Mouse (Mus musculus): Measurements from ENCODE around the gene Htatip2. TPM values are rescaled to one million over a fixed set of nuclear protein-coding genes. Genes with fewer than 3 reads are reported as not detected.

Htatip2 gene
- total RNA-seq, 2 experiments from 2014 or later = 12.2 to 15.5 TPM

DNA sequence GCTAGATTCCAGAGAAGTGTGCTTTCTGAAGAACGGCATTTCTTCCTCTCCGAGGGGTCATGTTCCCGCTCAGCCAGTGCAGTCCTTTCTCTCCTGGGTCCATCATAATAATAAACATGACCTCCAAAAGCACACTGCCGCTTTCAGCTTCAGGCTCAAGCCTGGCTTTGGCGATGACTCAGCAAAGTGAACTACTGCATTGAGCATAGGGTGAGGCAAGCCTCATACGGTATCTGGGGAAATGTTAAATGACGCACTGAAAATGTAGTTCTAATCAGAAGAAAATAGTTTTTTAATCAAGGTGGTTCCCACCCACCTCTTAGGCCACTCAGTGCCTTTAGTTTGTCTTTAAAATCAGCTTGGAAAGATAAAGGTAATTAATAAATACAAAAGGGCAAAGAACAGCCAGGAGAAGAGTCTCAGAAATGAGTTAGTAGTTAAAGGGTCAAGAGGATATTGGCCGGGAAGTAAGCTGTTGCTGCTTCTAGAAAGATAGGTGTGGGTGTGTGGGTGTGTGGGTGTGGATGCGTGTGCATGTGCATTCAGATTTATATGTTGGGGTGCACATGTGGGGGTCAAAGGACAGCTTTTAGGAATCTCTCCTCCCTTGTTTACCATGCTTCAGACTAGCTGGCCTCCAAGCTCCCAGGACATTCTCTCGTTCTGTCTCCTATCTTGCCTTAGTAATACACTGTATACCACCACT lies 5.2 kb downstream of the Htatip2 start:
- intact Hi-C loops (cut with DNase I) = no loop called here
- Histone ChIP-seq H3K4me3 (no peak overlapping the region), H3K27ac (no peak overlapping the region; the same call in 1 of the 2 replicates)
- no peak for DNase-seq (ENCODE audit: extremely low spot score in 1 of 2, low spot score in 2 of 2)
- no peak for TF ChIP-seq CTCF (IDR thresholded peaks at IDR 0.05)

DNA sequence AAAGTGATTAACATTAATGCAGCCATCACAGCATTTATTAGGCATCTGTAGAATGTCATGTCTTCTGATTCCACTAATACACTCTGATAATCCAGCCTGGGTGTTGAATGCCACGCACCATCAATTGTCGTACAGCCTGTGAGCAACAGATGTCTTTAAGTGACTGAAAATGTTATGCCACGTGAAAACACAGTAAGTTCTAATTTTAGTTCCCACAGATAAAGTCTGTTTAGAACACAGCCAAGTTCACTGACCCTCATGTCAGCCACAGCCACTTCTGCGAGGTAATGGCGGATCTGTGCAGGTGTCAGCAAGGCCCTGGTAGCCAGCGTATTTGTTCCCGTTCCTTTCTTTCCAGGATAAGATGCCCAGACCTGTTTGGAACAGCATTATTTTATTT lies 7.3 kb downstream of the Htatip2 start:
- intact Hi-C loops (cut with DNase I) = no loop called here
- DNase-seq (ENCODE audit: extremely low spot score in 1 of 2, low spot score in 2 of 2) = no peak
- TF ChIP-seq CTCF (IDR thresholded peaks at IDR 0.05) = no peak
- no peak overlapping the region for H3K4me3 ChIP-seq
- no peak overlapping the region for H3K27ac ChIP-seq

DNA sequence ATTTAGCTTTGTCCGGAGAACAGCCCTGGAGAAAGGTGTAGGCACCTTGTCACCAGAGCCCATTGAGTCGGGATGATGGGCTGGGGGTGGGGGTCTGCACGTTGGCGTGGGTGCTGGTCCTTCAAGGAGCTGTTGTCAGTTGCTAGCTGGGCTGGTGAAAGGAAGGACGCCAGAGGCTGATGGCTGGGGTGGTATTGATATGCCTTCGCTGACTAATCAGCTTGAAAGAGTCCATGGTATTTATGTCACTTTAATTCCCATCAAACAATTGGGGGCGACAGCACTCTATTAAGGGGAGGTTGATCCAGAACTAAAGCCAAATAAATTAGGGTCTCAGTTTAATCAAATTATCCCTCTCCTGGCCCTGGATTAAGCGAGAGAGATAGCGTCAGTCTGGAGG lies 9.6 kb downstream of the Htatip2 start:
- no peak overlapping the region for H3K27ac ChIP-seq
- DNase-seq (ENCODE audit: extremely low spot score in 1 of 2, low spot score in 2 of 2) = no peak
- H3K4me3 ChIP-seq = no peak overlapping the region
- intact Hi-C loops (cut with DNase I) = no loop called here
- no peak for TF ChIP-seq CTCF (IDR thresholded peaks at IDR 0.05)

DNA sequence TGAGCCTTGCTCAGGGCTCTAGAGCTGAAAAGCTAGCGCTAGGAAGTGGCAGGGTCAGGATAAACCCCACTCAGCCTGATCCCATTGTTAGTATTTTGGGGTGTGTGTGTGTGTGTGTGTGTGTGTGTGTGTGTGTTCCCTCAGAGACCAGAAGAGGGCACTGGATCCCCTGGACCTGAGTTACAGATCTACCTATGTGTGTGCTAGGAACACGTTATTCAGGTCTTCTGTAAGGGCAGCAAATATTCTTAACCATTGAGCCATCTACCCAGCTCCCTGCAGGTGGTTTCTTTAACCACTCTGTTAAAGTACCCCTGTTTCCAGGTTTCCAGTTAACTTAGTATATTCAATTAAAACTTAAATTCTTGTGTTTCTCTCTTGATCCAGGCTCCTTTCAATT lies 15.5 kb downstream of the Htatip2 start:
- H3K27ac ChIP-seq = no peak overlapping the region
- DNase-seq (ENCODE audit: extremely low spot score in 1 of 2, low spot score in 2 of 2) = no peak
- intact Hi-C loops (cut with DNase I) = loop anchor here (10.0 kb wide), 1 partner anchor 1660 kb away; no protein-coding TSS in a partner anchor
- H3K4me3 ChIP-seq = no peak overlapping the region
- TF ChIP-seq CTCF (IDR thresholded peaks at IDR 0.05) = no peak

DNA sequence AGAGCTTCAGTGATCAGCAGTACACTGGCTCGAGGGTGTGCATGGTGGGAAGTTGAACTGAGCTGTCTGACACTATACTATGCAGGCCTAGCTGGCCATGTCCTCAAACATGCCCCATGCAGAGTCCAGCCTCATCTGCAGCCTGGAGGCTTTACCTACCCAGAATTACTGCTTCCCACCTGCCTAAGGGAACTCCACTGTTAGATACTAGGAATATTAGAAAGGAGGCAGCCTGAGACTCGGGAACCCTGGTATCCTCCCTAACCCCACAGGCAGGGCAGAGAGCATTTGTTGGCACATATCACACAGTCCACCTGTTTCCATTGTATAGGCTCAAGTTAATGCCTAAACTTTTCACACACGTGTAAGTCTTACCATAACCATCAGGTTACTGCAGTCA lies 18.7 kb downstream of the Htatip2 start:
- Histone ChIP-seq H3K4me3 (no peak overlapping the region), H3K27ac (no peak overlapping the region; the same call in 1 of the 2 replicates)
- intact Hi-C loops (cut with DNase I) = loop anchor here (10.0 kb wide), 1 partner anchor 1657 kb away; no protein-coding TSS in a partner anchor
- no peak for DNase-seq (ENCODE audit: extremely low spot score in 1 of 2, low spot score in 2 of 2)
- no peak for TF ChIP-seq CTCF (IDR thresholded peaks at IDR 0.05)

DNA sequence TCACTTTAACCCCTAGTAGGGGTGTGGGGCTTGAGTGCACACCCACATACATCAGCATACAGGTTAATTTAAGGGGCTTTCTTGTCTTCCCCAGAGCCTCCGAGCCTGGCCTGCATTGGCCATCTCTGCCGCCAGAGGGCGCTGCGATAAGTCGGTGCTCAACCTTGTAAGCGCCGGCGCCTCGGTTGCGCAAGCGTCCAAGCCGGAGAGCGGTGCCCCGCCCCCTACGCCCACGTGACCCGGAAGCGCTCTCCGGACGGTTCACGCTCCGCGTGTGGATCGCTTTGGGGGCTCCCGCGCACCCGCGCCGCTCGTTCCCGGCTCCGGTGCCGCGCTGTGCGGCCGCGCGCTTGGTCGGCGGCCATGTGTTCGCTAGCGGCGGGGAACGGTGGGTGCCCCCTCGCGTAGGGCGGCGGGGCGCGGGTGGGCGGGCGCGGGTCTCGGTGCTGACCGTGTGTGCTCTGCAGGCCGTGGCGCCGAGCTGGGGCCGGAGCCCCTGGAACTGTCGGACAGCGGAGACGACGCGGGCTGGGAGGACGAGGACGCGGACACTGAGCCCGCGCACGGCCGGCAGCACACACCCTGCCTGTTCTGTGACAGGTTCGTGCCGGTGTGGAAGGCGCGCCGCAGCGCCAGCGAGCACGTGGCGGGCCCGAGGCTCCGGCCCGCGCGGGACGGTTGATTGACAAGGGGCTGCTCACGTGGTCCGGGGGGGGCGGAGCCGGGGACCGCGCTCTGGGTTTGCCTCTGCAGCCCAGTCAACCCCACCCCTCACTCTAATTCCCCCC lies 19.4 kb downstream of the Htatip2 start, which contains the start of gene Prmt3:
Gene Prmt3 (plus strand): TSS at position 233 of the 788 bp plus-strand sequence.
- peak within 1 kb of the TSS; percentile 74 for H3K4me3 ChIP-seq
- H3K27ac ChIP-seq = peak within 1 kb of the TSS; percentile 86
- peak; percentile 99 for DNase-seq (ENCODE audit: extremely low spot score in 1 of 2, low spot score in 2 of 2)
- no peak; the same call in none of the 2 replicates for TF ChIP-seq CTCF (IDR thresholded peaks at IDR 0.05)
- intact Hi-C loops (cut with DNase I) = loop anchor here (1.0 to 10.0 kb wide), 2 partner anchors 145 to 1656 kb away; no protein-coding TSS in a partner anchor

DNA sequence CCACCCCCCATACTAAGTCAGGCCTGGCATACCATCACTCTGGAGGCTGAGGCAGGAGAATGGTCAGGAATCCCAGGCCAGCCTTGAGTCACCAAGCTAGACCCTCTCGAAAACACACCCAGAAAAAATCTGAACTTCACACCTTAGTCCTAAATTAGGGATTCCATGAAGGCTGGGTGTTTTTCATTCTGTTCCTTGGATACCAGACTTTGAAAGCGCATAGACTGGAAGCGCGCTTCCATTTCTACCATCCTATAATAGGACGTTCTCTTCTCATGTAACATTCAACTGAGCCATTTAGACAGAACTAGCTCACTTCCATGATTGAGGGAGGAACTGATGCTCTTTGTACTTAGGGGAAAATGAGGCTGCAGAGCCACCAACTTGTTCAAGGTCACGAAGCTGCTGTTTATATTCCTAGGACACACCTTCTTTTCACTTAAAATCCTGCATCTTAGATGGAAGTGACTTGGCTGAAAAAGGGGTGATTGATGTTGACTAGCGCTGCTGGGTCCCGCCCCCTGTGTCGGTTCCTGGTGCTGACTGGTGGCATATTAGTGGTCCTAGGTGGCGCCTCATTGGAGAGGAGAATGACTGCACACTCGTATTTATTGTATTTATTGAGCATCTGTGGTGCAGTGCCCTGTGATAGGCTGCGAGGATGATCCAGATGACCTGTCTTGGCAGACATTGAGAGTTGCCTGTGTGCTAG lies 20.1 kb downstream of the Htatip2 start:
- intact Hi-C loops (cut with DNase I) = loop anchor here (1.0 to 10.0 kb wide), 2 partner anchors 144 to 1656 kb away; no protein-coding TSS in a partner anchor
- peak overlapping the region; percentile 86 for H3K27ac ChIP-seq
- peak overlapping the region; percentile 74 for H3K4me3 ChIP-seq
- no peak for TF ChIP-seq CTCF (IDR thresholded peaks at IDR 0.05)
- DNase-seq (ENCODE audit: extremely low spot score in 1 of 2, low spot score in 2 of 2) = peak in 1 of 2 experiments; percentile 37

DNA sequence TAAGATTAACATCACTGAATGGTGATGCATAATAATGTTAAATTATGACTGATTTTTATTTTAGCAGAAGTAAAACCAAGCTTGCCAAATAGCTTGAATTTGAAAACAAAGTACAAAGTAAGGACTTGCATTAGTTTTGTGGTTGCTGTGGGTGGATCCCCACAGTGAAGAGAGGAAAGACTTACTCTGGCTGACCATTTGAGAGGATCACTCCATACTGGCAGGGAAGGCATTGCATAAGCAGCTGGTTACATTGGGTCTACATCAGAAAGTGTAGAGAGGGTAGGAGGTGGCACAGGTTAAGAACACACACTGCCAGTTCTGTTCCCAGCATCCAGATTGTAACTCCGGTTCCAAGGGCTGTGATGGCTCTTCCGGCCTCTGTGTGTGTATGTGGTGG lies 24.1 kb downstream of the Htatip2 start:
- intact Hi-C loops (cut with DNase I) = no loop called here
- no peak overlapping the region for H3K4me3 ChIP-seq
- TF ChIP-seq CTCF (IDR thresholded peaks at IDR 0.05) = no peak
- H3K27ac ChIP-seq = no peak overlapping the region
- DNase-seq (ENCODE audit: extremely low spot score in 1 of 2, low spot score in 2 of 2) = no peak

DNA sequence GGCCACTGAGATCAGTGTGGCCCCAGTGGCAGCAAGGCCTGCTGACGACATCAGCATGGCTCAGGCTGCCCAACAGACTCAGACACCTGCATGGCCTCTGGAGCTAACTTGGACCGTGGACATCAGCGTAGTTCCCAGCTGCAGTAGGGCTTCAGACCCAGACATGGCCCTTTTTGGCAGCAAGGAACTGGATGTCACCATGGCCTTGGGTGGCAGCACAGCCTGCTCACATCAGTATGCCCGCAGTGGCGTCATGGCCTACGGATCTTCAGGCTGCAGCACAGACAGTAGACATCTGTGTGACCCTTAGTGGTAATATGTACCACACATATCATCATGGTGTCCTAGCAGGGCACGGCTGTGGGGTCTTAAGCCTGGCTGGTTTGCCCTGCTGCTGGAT lies 26.2 kb downstream of the Htatip2 start:
- no peak for DNase-seq (ENCODE audit: extremely low spot score in 1 of 2, low spot score in 2 of 2)
- Histone ChIP-seq H3K27ac (no peak overlapping the region), H3K4me3 (no peak overlapping the region)
- intact Hi-C loops (cut with DNase I) = no loop called here
- no peak for TF ChIP-seq CTCF (IDR thresholded peaks at IDR 0.05)

DNA sequence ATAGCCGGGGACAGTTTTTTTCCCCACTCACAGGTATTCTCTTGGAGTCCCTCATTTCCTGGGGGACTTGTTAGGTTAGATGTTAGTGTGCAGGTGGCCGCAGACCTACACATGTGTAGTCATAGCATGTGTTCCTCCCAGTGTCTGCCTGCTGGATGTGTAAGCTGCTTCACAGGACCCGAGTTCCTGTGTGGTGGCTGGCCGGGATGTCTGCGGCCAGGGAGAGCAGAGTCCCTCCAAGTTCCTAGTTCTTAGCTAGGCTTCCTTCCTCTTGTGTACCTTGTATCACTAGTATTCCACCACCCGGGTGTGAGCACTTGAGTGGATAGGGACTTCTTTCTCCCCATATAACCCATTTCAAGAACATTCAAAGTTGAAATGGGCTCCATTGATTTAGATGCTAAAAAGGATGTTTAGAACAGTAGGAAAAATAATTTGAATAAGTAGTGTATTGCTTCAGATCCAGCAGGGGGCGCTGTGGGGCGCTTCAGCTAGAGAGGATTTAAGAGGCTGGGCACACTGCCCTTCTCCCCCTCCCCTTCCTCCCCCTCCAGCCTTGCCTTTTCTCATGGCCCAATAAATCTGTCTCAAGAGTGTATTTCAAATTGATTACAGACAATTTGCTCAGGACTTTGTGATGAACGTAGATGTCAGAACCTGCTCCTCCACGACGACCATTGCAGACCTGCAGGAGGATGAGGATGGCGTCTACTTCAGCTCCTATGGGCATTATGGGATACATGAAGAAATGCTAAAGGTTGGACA lies 27.9 kb downstream of the Htatip2 start:
- Histone ChIP-seq H3K27ac (no peak overlapping the region), H3K4me3 (no peak overlapping the region)
- intact Hi-C loops (cut with DNase I) = no loop called here
- peak; percentile 82 for TF ChIP-seq CTCF (IDR thresholded peaks at IDR 0.05)
- peak; percentile 50 to 58 for DNase-seq (ENCODE audit: extremely low spot score in 1 of 2, low spot score in 2 of 2)

DNA sequence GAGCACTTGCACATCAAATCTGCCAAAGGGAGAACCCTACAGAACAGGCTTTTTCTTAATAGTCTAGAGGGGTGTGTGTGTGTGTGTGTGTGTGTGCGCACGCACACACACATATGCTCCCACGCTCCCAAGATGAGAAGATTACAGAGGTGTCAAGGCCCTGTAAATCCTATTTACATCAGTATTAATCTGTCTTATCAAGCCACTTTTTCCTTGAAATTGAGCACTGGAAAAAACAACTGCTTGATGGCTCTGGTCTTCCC lies 28.4 kb downstream of the Htatip2 start:
- no peak for TF ChIP-seq CTCF (IDR thresholded peaks at IDR 0.05)
- intact Hi-C loops (cut with DNase I) = no loop called here
- DNase-seq (ENCODE audit: extremely low spot score in 1 of 2, low spot score in 2 of 2) = no peak
- Histone ChIP-seq H3K27ac (no peak overlapping the region), H3K4me3 (no peak overlapping the region)

All from left cerebral cortex, adult 2 months (tissue).